Mouse (Mus musculus) limb, embryonic 10.5 days (tissue): ENCODE measurements around the gene Gcdh. TPM values are rescaled to one million over a fixed set of nuclear protein-coding genes. Genes with fewer than 3 reads are reported as not detected.

Experiments
- DNase-seq: peaks from one replicate; pipeline ENCODE4 v3.0.0-alpha.2; 2017; ENCODE audit warnings: low spot score
- H3K27ac ChIP-seq: fragments of 300-500 bp; sonication (generic); 2 replicates; pipeline ENCODE4 v1.5.1; 2016; ENCODE audit warnings: mild to moderate bottlenecking
- H3K27me3 ChIP-seq: fragments of 300-500 bp; sonication (generic); 2 replicates; pipeline ENCODE4 v1.6.1; 2016; ENCODE audit warnings: low read depth, mild to moderate bottlenecking; ENCODE audit not compliant: poor library complexity, severe bottlenecking
- H3K36me3 ChIP-seq: fragments of 300-500 bp; sonication (generic); 2 replicates; pipeline ENCODE4 v1.6.1; 2016; ENCODE audit warnings: mild to moderate bottlenecking, moderate library complexity
- H3K4me1 ChIP-seq: fragments of 300-500 bp; sonication (generic); 2 replicates; pipeline ENCODE4 v1.6.1; 2016
- H3K4me3 ChIP-seq: fragments of 300-500 bp; sonication (generic); 2 replicates; pipeline ENCODE4 v1.5.1; 2016; ENCODE audit warnings: mild to moderate bottlenecking, moderate library complexity
- H3K9me3 ChIP-seq: fragments of 300-500 bp; sonication (generic); replicated peaks from 2 replicates; pipeline ENCODE4 v1.6.1; 2016; ENCODE audit warnings: mild to moderate bottlenecking
- WGBS: fragments of 180-500 bp; shearing (Covaris S2); methylation state at CpG from one replicate; pipeline ENCODE4 v1.1.7; 2016; 5-methylcytosine and 5-hydroxymethylcytosine counted together
- polyA plus RNA-seq: library from polyadenylated mRNA; unstranded; fragments of >200 nt; fragmentation: Nextera tagmentation; extraction: Ambion mirVana; gene quantifications from 2 replicates; pipeline ENCODE4 v1.2.1, GENCODE M21; 2016

Gene Gcdh
- polyA plus RNA-seq, 1 experiment from 2014 or later = 54.2 TPM

- no peaks in the 10 kb centered on the region; the same call in 1 of the 2 replicates for H3K4me1 ChIP-seq
- H3K4me3 ChIP-seq = no peak overlapping the region
- DNase-seq = no peak
- no peaks in the 10 kb centered on the region for H3K36me3 ChIP-seq
- H3K27me3 ChIP-seq = peaks cover 65% of the 10 kb centered on the region
- WGBS = 86% methylated on average over 2 of the region's 2 CpGs
- no peaks in the 10 kb centered on the region for H3K9me3 ChIP-seq
- no peak overlapping the region for H3K27ac ChIP-seq
Observed at GRCm38 (mm10) chr8:84921596-84921995, 27.9 kb upstream of the Gcdh start.

- Histone ChIP-seq H3K27me3 (peaks cover 79% of the 10 kb centered on the region), H3K4me1 (no peaks in the 10 kb centered on the region; the same call in 1 of the 2 replicates), H3K4me3 (no peak overlapping the region), H3K9me3 (no peaks in the 10 kb centered on the region), H3K36me3 (no peaks in the 10 kb centered on the region), H3K27ac (no peak overlapping the region)
- 92% methylated on average over 15 of the region's 15 CpGs for WGBS
- no peak for DNase-seq
Observed at GRCm38 (mm10) chr8:84918646-84919045, 24.9 kb upstream of the Gcdh start.

- Histone ChIP-seq H3K27me3 (peaks cover 85% of the 10 kb centered on the region), H3K4me3 (no peak overlapping the region), H3K27ac (no peak overlapping the region), H3K4me1 (peaks cover 8% of the 10 kb centered on the region), H3K9me3 (no peaks in the 10 kb centered on the region), H3K36me3 (no peaks in the 10 kb centered on the region)
- DNase-seq = no peak
- WGBS = 26% methylated on average over 20 of the region's 20 CpGs
Observed at GRCm38 (mm10) chr8:84917781-84918180, 24.1 kb upstream of the Gcdh start.

GRCm38 (mm10) chr8:84915269-84915668, 21.5 kb upstream of the Gcdh start:
- DNase-seq = no peak
- Histone ChIP-seq H3K4me3 (no peak overlapping the region), H3K27me3 (peaks cover 99% of the 10 kb centered on the region), H3K36me3 (0 out of 2 replicates have a peak, but pooled peaks cover 5% of the 10 kb centered on the region), H3K27ac (no peak overlapping the region), H3K9me3 (no peaks in the 10 kb centered on the region), H3K4me1 (peaks cover 17% of the 10 kb centered on the region)
- WGBS = 88% methylated on average over 8 of the region's 8 CpGs

GRCm38 (mm10) chr8:84913960-84914359, 20.2 kb upstream of the Gcdh start:
- Histone ChIP-seq H3K4me1 (peaks cover 28% of the 10 kb centered on the region), H3K27me3 (peaks cover 100% of the 10 kb centered on the region), H3K36me3 (0 out of 2 replicates have a peak, but pooled peaks cover 5% of the 10 kb centered on the region), H3K4me3 (no peak overlapping the region), H3K9me3 (no peaks in the 10 kb centered on the region), H3K27ac (no peak overlapping the region)
- no peak for DNase-seq
- WGBS = 38% methylated on average over 4 of the region's 4 CpGs

GRCm38 (mm10) chr8:84913502-84913900, 19.8 kb upstream of the Gcdh start:
- Histone ChIP-seq H3K4me1 (peaks cover 29% of the 10 kb centered on the region), H3K9me3 (no peaks in the 10 kb centered on the region), H3K27me3 (peaks cover 100% of the 10 kb centered on the region), H3K36me3 (0 out of 2 replicates have a peak, but pooled peaks cover 5% of the 10 kb centered on the region), H3K27ac (no peak overlapping the region), H3K4me3 (peak overlapping the region; percentile 52)
- no peak for DNase-seq
- WGBS = 19% methylated on average over 9 of the region's 9 CpGs

- peak; percentile 78 for DNase-seq
- no peak overlapping the region for H3K27ac ChIP-seq
- H3K4me3 ChIP-seq = peak overlapping the region; percentile 52
- WGBS = 2% methylated on average over 55 of the region's 55 CpGs
- H3K27me3 ChIP-seq = peaks cover 95% of the 10 kb centered on the region
- H3K9me3 ChIP-seq = no peaks in the 10 kb centered on the region
- 0 out of 2 replicates have a peak, but pooled peaks cover 5% of the 10 kb centered on the region for H3K36me3 ChIP-seq
- peaks cover 31% of the 10 kb centered on the region for H3K4me1 ChIP-seq
Observed at GRCm38 (mm10) chr8:84912895-84913501, 19.3 kb upstream of the Gcdh start.

- Histone ChIP-seq H3K27ac (no peak overlapping the region), H3K36me3 (0 out of 2 replicates have a peak, but pooled peaks cover 5% of the 10 kb centered on the region), H3K4me1 (peaks cover 32% of the 10 kb centered on the region), H3K27me3 (peaks cover 88% of the 10 kb centered on the region), H3K4me3 (peak overlapping the region; percentile 52), H3K9me3 (no peaks in the 10 kb centered on the region)
- DNase-seq = no peak
- WGBS = 18% methylated on average over 27 of the region's 27 CpGs
Observed at GRCm38 (mm10) chr8:84912391-84912790, 18.7 kb upstream of the Gcdh start.

- Histone ChIP-seq H3K4me3 (peak overlapping the region; percentile 52), H3K36me3 (0 out of 2 replicates have a peak, but pooled peaks cover 5% of the 10 kb centered on the region), H3K27me3 (peaks cover 83% of the 10 kb centered on the region), H3K9me3 (no peaks in the 10 kb centered on the region), H3K27ac (no peak overlapping the region), H3K4me1 (peaks cover 32% of the 10 kb centered on the region)
- no peak for DNase-seq
- 83% methylated on average over 9 of the region's 9 CpGs for WGBS
Observed at GRCm38 (mm10) chr8:84911854-84912253, 18.1 kb upstream of the Gcdh start.

GRCm38 (mm10) chr8:84910551-84910950, 16.8 kb upstream of the Gcdh start:
- Histone ChIP-seq H3K36me3 (0 out of 2 replicates have a peak, but pooled peaks cover 5% of the 10 kb centered on the region), H3K4me1 (peaks cover 32% of the 10 kb centered on the region), H3K9me3 (no peaks in the 10 kb centered on the region), H3K27ac (no peak overlapping the region), H3K27me3 (peaks cover 70% of the 10 kb centered on the region), H3K4me3 (no peak overlapping the region)
- DNase-seq = no peak
- WGBS = 85% methylated on average over 6 of the region's 6 CpGs

- Histone ChIP-seq H3K27me3 (peaks cover 64% of the 10 kb centered on the region), H3K9me3 (no peaks in the 10 kb centered on the region)
- WGBS = 79% methylated on average over 5 of the region's 5 CpGs
Observed at GRCm38 (mm10) chr8:84909949-84910348, 16.2 kb upstream of the Gcdh start.

GRCm38 (mm10) chr8:84909162-84909767, 15.5 kb upstream of the Gcdh start:
- Histone ChIP-seq H3K9me3 (no peaks in the 10 kb centered on the region), H3K36me3 (0 out of 2 replicates have a peak, but pooled peaks cover 5% of the 10 kb centered on the region), H3K27ac (peak overlapping the region; percentile 79; the same call in 1 of the 2 replicates), H3K4me1 (peaks cover 32% of the 10 kb centered on the region), H3K27me3 (peaks cover 63% of the 10 kb centered on the region), H3K4me3 (peak overlapping the region; percentile 65)
- no peak for DNase-seq
- WGBS = 49% methylated on average over 20 of the region's 20 CpGs

More at GRCm38 (mm10) chr8:84909949-84910348, 16.2 kb upstream of the Gcdh start:
- H3K36me3 ChIP-seq = 0 out of 2 replicates have a peak, but pooled peaks cover 5% of the 10 kb centered on the region
- H3K4me3 ChIP-seq = no peak overlapping the region
- no peak for DNase-seq
- H3K4me1 ChIP-seq = peaks cover 32% of the 10 kb centered on the region
- H3K27ac ChIP-seq = no peak overlapping the region
